Mouse (Mus musculus) gastrocnemius, adult 8-10 months (tissue): ENCODE measurements around the gene Chad. TPM values are rescaled to one million over a fixed set of nuclear protein-coding genes. Genes with fewer than 3 reads are reported as not detected.

Experiments used
- DNase-seq, 2 experiments: peaks; one replicate each; pipeline ENCODE4 v3.0.0; 2022; ENCODE audit warnings: low spot score in 2 of 2
- total RNA-seq, 4 experiments: library from RNA; stranded (reverse); gene quantifications; 2 replicates each; pipeline ENCODE4 v1.2.4; 2022

The Chad gene
- total RNA-seq, 4 experiments from 2014 or later: 3.0 to 32.8 (median 13.1) TPM

- DNase-seq: no peak
These were observed 52.8 kb downstream of the Chad start for GRCm38 (mm10) chr11:94617646-94618045.

Other genes with a start within 250 kb of the Chad start
- 10 to 100 TPM; 21.7 to 37.7 (median 28.2) TPM for gene Luc7l3, start 243.1 kb upstream of the Chad start, total RNA-seq
- 100 to 1,000 TPM; 219 to 291 (median 246) TPM for gene Ankrd40, start 237.0 kb upstream of the Chad start, total RNA-seq
- under 1 TPM; 0.17 to 0.65 (median 0.36) TPM for gene Abcc3, start 172.1 kb upstream of the Chad start, total RNA-seq
- gene Cacna1g, start 90.8 kb upstream of the Chad start, total RNA-seq: 1 to 10 TPM in 2 of 4 experiments, under 1 TPM in 2; 0.63 to 1.3 (median 0.86) TPM
- not detected for gene Spata20, start 78.9 kb upstream of the Chad start, total RNA-seq
- under 1 TPM in 1 of 4 experiments, not detected in 3; 0.11 TPM for gene Epn3, start 65.1 kb upstream of the Chad start, total RNA-seq
- gene Mycbpap, start 43.3 kb upstream of the Chad start, total RNA-seq: not detected
- 1 to 10 TPM; 4.0 to 5.1 (median 4.4) TPM for gene Rsad1, start 15.8 kb upstream of the Chad start, total RNA-seq
- gene Acsf2, start 36.8 kb downstream of the Chad start, total RNA-seq: 1 to 10 TPM; 1.2 to 2.6 (median 1.9) TPM
- gene Lrrc59, start 64.7 kb downstream of the Chad start, total RNA-seq: 10 to 100 TPM; 35.1 to 44.4 (median 36.4) TPM
- 10 to 100 TPM; 43.5 to 48.0 (median 45.8) TPM for gene Mrpl27, start 88.7 kb downstream of the Chad start, total RNA-seq
- not detected for gene Eme1, start 88.9 kb downstream of the Chad start, total RNA-seq
- 1 to 10 TPM; 2.3 to 4.3 (median 3.7) TPM for gene Xylt2, start 112.5 kb downstream of the Chad start, total RNA-seq
- gene Gm11541, start 139.5 kb downstream of the Chad start, total RNA-seq: not detected
- gene Cdc34b, start 176.7 kb downstream of the Chad start, total RNA-seq: 1 to 10 TPM in 3 of 4 experiments, under 1 TPM in 1; 0.63 to 1.6 (median 1.1) TPM
- not detected for gene Tmem92, start 217.7 kb downstream of the Chad start, total RNA-seq